Mouse (Mus musculus) monocyte, adult 5-6 weeks (primary cell): ENCODE measurements around the gene Rgs3. TPM values are rescaled to one million over a fixed set of nuclear protein-coding genes. Genes with fewer than 3 reads are reported as not detected.
A peak's percentile ranks its signal among the peaks of the same experiment; 100 is the strongest.

Experiments
- ATAC-seq: fragments of 153-309, 156-312 bp; replicated peaks from 2 replicates; pipeline ENCODE4 v1.8.0; 2017; ENCODE audit warnings: mild to moderate bottlenecking; ENCODE audit not compliant: low TSS enrichment, insufficient number of reproducible peaks, severe bottlenecking, poor library complexity, low FRiP score
- total RNA-seq: library from RNA; stranded (forward); fragments of 200-1000, 200-491, 200-594 nt; gene quantifications from 3 replicates; pipeline ENCODE4 v1.2.3, GENCODE M21; 2017

Rgs3 gene
- total RNA-seq, 1 experiment from 2014 or later, result 86.7 TPM

DNA sequence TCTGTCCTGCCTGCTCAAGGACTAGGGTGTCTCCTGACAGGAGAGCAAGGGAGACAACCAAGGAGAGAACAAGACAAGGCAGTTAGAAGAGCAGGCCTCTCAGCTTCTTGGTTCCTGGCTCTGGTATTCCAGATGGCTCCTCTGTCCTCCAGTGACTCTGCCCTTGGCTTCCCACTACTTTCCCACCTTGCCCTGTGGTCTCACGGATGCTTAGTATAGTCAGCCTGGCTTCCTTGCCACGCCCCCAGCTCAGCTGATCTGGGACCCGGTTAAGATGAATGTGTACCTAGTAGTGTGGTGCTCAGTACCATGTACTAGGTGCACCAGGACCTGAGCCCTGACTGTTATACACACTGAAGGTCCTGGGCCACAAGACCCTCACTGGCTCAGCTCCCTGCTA, 82.0 kb downstream of the Rgs3 start:
- no peak for ATAC-seq

DNA sequence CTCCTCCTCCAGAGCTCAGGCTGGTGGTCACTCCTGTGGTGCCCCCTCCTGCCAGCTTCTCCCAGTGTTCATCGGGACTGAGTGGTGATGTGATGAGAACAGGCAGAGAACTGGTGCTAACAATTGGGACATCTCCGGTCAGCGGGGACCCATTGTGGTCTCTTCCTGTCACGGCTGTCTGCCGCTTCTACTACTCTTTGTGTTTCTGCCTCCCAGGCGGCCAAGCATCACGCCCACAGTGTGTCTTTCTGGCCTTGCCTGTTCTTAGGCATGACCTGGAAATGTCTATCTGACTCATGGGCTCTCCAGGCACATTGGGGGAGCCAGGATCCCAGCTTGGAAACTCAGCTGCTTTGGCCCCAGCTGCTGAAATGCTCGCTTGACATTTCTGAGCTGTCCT, 83.8 kb downstream of the Rgs3 start:
- ATAC-seq, result no peak

DNA sequence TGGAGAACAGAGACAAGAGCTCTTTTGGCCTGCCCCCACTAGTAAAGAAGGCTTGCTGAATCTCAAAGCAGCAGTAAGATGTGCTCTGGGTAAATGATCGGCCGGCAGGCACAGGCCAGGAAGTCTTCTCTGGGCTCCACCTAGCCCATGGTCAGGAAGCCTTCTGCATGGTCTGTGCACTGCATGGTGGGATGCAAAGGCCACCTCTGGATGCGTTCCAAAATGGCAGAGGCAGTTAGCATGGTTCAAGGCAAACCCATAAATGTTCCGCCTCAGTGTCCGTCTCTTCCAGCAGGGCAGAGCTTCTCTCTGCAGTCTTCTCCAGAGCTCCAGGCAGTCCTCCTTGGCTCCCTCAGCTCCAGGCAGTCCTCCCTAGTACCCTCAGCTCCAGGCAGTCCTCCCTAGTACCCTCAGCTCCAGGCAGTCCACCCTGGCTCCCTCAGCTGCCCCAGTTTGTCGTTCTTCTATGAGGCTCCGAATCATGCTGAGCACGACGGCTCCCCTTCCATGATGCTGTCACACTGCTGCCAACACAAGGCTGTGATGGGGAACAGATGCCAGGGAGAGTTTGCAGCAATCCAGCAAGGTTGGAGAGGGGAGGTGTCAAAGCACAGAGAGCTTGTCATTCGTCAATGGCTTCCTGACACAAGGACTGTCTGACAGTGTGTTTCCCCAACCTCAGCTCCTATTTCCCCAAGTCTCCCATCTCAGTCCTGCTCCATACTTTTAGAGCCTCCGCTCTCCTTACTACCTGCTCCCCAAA, 84.6 kb downstream of the Rgs3 start:
- ATAC-seq, result no peak

DNA sequence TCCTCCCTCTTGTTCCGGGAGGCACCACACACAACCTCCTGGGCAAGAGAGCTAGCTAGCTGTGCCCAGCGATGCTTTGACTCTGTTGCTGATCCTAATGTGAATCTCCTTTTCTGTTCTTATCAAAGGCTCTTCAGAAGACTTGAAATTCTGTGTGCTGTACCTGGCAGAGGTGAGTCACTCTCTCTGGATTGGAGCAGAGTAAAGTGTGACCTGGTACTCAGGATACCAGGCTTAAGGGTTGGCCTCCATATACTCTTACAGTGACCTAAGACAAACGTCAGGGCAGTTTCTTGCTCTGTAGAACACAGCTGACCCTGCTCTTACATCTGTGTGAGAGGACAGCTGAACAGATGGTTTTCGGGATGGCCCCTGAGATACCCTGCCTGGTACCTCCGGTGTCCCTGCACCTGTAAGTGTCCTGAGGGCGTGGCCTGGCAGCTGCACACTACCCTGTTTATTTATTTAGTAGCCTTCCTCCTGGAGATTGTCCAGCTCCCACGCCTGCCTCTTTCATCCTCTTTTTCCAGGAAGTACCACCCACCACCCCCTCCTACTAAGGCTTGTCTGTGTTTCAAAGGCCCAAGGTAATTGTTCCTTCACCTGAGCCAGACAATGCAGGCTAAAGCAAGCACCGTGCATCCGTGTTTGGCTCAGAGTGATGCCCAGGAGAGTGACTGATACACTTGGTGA, 87.1 kb downstream of the Rgs3 start:
- ATAC-seq, result no peak

DNA sequence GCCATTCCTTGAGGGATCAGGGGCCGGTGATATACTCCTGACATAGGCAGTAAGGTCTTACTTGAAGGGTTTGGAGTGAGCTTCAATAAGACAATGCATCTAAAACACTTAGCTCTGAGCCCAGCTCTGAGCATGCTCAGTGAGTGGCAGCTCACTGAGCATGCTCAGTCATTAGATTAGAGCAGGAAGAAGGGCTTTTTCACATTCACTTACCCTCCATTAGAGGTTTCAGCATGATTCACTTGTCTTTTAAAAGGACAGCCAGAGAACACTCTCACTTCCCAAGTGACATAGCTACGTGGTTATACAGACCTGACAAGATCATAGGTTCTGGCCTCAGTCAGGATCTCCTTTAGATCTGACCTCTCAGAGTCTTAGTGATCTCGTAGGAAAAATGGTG, 89.2 kb downstream of the Rgs3 start:
- no peak for ATAC-seq

DNA sequence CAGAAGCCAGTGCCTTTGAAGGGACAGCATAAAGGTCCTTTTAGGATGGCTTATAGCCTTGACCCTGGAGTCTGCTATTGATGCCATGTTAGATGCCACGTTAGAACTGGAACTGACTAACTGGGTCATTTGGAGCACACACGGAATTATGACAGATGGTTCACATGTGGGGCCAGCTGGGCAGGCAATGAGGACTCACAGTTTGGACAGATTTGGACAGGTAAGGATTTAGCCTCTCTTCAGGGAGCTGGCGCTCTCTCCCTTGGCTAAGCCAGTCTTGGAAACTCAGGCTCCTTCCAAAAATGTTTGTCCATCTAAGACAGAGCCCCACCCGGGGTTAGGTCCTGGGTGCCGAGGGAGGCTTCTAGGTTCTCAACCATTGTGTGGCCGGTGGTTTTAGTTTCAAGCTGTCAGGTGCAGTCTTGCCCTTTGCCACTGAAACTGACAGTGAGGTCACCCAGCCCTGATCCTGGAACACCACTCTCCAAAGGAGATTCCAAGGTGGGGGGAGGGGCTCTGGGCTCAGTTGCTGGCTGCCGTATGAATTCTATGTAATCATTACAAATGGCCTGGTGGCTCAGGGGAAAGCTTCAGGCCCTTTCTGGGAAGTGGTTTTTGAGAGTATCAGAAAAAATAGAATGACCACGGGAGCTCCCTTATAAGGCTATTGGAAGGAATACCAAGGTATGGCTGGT, 90.0 kb downstream of the Rgs3 start:
- ATAC-seq, result no peak

DNA sequence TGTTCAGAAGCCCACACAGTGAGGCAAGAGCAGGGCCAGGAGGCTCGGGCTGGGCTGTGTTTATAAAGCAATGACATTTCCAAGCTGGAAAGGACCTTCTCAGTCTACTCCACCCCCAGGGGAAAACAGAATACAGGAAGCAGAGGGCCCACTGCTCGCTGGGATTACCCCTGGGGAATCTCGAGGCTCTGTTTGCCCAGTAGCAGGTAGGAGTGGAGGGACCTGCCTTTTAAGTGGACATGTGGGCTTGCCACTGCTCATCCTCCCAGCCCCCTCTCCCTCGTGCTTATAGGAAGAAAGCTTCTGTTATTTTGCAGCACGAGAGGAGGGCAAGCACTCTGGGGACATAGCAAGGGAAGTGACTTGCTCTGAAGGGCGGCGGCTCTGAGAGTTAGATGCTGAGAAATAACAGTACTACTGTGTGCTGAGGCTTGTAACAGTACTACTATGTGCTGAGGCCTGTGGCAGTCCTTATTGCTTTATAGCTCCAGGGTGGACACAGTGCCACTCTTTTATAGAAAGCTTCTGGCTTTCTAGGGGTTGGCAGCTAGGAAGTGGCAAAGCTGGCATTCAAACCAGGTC, 91.6 kb downstream of the Rgs3 start:
- ATAC-seq, result 0 out of 2 replicates have a peak, but pooled peaks have one; percentile 11

DNA sequence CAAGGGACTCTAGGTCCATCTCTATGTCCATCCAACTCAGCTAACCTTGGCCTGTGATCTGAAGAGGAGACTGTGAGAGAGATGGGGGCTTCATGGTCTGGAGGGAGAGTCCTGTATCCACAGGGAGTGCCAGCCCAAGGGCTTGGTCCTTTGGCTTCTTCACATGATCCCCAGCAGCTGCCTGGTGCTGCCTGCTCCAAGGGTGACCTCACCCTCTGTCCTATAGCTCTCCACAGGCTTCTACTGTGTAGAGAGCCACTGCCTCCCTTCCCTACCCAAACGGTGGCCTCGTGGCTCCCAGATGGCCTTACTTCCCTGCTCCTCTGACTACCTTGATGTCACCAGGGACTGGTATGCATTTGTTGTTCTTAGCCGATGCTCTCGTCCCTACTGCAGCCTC, 92.6 kb downstream of the Rgs3 start:
- no peak for ATAC-seq

DNA sequence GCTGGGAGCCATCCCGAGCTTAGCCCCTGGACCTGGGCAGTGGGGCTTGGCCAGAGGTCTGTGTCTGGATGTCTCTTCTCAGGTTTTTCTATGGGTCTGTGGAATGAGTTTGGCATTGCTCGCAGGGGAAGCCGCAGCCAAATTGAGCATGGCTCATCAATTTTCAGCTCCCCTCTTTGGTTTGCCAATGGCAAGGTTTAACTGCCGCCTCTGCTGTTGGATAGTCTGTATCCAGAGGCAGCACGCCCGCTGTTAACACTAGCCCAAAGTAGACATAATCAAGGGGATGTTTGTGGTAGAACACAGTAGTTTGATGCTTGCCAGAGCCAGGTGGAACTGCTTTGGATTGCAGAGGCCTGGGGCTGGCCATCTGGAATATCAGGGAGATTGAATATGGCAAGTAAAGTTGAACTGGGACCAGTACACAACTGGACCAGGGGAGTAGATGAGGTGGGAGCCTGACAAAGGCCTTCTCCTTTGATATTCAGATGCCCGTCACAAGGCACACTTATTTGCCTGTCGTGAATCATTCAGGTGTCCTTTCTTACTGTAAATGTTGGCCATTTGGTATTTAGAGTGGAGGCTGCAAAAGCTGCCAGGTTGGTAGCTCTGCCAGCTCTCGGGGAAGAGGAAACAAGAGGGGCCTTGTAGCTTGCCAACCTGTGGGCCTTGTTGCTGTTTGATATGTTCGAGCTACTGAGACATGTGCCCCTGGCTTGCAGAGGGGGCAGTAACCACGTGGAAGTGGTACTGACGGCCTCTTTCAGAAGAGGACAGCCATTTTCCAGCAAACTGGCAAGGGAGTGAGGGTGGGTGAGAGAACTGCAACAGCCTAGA, 93.5 kb downstream of the Rgs3 start:
- no peak for ATAC-seq

DNA sequence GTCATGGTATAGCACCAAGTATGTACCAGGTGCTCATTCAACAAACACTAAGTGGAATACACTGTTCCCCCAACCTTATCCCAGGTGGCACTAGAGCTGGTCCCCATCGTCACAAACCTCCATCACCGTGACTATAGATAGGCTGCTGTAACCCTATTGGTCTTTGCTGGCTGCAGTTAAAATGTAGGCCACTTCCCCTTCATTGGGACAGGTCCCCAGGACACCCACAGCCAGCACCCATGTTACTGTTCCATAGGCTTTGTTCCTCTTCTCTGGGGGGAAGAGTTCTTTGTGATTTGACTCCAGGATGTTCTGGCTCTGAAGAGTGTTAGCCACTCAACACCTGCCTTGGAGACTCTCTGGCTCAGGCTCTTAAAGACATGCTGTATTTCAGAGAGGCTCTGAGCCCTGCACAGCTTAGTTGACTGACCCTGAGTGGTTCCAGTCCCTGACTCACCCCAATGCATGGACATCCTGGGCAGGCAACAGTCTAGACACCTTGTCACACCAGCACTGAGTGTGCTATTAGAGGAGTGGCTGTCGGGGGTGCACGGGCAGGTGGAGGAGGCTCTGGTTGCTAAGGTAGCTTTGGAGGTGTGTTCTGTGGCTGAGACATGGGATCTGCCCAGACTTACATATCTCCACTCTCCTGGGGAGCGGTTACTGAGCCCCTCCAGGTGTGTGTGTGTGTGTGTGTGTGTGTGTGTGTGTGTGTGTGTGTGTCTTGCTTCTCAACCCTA, 94.4 kb downstream of the Rgs3 start:
- ATAC-seq, result peak; percentile 55

DNA sequence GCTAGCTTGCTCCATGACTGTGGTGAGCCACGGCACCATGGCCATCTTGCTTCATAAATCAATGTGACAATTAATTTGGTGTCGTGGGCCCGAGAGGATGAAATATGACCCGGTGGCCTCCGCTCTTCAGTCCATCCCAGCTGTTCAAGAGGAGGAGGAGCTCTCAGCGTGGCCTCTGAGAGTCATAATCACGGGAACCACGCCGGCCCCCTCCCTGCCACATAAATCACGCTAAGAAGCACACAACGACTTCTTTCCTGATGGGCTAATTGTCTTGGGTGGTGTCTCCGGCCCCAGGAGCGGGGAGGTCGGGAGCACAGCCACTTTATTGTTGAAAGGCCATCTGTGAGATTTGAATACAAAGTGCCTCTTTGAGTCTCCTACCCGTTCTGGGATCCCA, 99.6 kb downstream of the Rgs3 start:
- no peak for ATAC-seq

DNA sequence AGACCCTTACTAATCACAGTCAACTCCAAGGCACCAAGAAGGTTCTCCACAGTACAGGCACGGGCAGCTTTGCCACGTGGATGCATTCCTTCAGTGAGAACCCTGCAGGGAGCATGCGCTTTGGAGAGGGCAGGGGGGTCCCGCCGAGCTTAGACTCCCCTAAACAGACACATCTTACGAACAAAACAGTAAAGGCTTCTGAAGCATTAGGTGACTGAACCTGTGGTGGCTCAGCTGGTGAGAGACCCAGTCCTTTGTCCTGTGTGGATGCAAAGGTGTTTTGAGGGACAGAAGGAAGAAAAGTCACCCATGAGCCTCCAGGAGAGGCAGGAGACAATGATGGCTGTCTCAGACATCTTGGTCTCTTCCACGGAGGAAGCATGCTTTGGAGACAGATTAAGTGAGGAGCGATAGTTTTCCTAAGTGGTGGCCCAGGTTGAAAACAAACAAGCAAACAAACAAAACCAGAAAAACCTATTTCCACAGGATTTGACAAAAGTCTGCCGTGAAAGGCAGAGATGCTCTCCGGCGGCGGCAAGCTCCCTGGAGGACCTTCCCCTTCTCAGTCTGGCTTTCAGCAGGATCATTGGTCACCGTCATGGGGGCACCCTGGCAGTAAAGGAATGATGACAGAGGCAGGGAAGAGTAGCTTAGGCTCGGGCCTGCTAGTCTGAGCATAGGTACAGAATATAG, 100.4 kb downstream of the Rgs3 start:
- ATAC-seq, result no peak

DNA sequence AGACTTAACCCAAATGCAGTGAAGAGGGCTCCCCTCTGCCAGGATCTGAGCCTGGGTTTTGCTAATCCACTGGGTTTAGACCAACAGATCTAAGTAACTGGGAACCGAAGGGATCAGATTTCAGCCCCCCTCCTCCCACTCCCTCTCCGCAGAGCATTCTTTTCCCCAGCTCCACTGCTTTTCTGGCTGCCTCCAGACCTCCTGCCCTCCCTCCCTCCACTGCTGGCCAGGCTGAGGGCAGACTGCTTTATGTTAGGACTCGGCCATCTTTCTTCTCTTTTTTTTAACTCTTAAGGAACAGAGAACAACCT, 100.9 kb downstream of the Rgs3 start:
- no peak for ATAC-seq

DNA sequence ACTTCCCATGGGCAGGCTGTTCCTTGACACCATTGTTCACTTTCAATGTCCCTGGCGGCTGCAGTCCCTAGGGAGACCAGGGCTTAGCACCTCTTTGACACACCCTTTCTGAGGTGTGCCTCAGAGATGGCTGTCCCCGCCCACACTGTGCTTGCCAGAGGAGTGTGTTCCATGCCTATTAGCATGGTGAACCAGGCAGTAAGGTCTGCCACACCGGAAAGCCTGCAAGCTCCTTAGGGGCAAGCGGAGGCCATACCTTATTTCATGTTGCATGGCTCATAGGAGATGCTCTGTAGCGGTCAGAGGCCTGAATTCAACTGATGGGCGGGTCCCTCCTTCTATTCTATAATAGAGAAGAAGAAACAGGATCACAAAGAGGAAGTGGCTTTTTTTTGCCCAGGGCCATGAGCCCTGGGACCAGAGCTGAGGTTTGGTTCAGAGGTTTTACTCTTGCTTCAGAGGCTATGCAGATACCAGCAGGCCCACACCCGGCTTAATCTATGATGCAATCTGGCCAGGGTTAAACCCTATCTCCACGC, 101.7 kb downstream of the Rgs3 start:
- peak; percentile 79 for ATAC-seq

DNA sequence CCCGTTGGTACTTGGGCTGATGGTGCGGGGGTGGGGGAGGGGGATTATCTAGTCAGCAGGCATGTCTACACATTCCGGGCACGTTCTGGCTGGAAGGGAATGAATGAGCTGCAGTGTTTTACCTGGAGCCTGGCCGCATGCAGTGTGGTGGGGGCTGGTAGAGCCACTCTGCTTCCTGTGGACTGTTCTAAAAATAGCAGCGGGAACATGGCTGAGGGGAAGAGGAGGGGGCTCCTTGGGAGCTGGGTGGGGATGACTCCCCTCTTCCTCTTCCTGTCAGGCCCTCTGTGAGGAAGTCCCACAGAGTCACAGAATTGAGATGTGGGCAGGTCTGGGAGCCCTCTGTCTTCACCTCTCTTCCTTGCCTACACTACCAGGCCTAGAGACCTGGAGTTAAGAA, 103.7 kb downstream of the Rgs3 start:
- ATAC-seq, result peak; percentile 32

DNA sequence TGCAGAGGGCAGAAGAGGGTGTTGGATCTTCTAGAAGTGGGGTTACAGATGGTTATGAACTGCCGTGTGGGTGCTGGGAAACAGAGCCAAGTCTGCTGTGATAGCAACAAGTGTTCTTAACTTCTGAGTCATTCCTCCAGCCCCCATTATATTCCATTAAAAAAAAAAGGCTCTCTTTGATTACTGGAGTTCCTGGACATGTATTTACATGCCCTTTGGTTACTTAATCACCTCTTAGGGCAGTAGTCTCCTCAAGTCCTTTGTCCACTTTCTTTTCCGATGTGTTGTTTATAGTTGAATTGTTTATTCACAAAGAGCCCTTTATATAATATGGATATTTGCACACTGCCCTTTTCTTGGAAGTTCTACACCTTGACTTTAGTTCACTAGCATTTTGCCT, 106.2 kb downstream of the Rgs3 start:
- ATAC-seq, result no peak

DNA sequence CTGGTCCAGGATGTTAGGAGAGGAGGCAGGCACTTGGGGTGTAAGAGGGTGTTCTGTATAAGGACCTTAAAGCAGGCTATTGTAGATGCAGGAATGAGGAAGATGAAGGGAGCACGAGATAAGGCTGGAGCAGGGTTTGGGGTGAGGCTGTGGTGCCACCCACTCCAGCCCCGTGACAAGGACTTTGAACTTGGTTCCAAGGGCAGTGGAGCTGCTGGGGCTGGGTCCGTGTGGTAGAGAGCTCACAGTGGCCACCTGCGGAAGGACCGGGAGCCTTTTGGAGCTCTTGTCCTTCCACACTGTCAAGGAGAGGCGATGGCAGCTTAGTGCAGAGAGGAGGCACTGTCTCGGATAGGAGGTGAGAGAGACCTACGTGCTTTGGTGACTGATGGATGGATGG, 109.0 kb downstream of the Rgs3 start:
- no peak for ATAC-seq
